Mouse (Mus musculus) G1E (cell line): Measurements from ENCODE around the gene Map4k4. TPM values are rescaled to one million over a fixed set of nuclear protein-coding genes. Genes with fewer than 3 reads are reported as not detected.

ENCODE experiments used
- ATAC-seq: 2 replicates; pipeline ENCODE4 v1.8.0; 2016; ENCODE audit warnings: mild to moderate bottlenecking; ENCODE audit not compliant: insufficient number of reproducible peaks, poor library complexity, low FRiP score, severe bottlenecking; ENCODE audit errors: extremely low read depth
- DNase-seq: peaks from one replicate; pipeline ENCODE4 v3.0.0; 2012; ENCODE audit warnings: low spot score
- H3K27me3 ChIP-seq: 2 replicates; pipeline ENCODE4 v1.6.1; 2012; ENCODE audit warnings: mild to moderate bottlenecking, low read length, inconsistent platforms; ENCODE audit not compliant: insufficient read depth
- H3K36me3 ChIP-seq: replicated peaks from 2 replicates; pipeline ENCODE3; 2012; ENCODE audit warnings: mild to moderate bottlenecking, inconsistent platforms
- H3K4me1 ChIP-seq: 2 replicates; pipeline ENCODE4 v1.6.1; 2012; ENCODE audit warnings: low read depth, low read length, inconsistent platforms, mixed read lengths; ENCODE audit not compliant: insufficient read depth
- H3K4me3 ChIP-seq: 2 replicates; pipeline ENCODE4 v1.5.1; 2012; ENCODE audit warnings: low read depth, mild to moderate bottlenecking, inconsistent platforms, low read length, moderate library complexity, mixed read lengths
- H3K9me3 ChIP-seq: replicated peaks from 2 replicates; pipeline ENCODE4 v1.6.1; 2012; ENCODE audit warnings: inconsistent platforms
- CTCF ChIP-seq: IDR thresholded peaks from 2 replicates; pipeline ENCODE4 v1.5.1; 2012; ENCODE audit warnings: low read depth, low read length, inconsistent platforms, mixed read lengths
- GATA1 ChIP-seq: IDR thresholded peaks from 2 replicates; pipeline ENCODE4 v1.6.1; 2012; ENCODE audit warnings: borderline replicate concordance, low read length, inconsistent platforms, mixed read lengths
- GATA2 ChIP-seq: IDR thresholded peaks from 2 replicates; pipeline ENCODE4 v1.6.1; 2012; ENCODE audit warnings: low read depth, low read length, inconsistent platforms, borderline replicate concordance
- POLR2AphosphoS5 ChIP-seq: IDR thresholded peaks from 2 replicates; pipeline ENCODE4 v1.6.1; 2012; ENCODE audit warnings: low read depth, low read length, inconsistent platforms; ENCODE audit not compliant: insufficient replicate concordance
- TAL1 ChIP-seq: conservative IDR thresholded peaks from 2 replicates; pipeline ENCODE4 v1.6.1; 2012; ENCODE audit warnings: low read depth, low read length, inconsistent platforms, mixed read lengths
- polyA plus RNA-seq: library from polyadenylated mRNA; stranded (reverse); fragments of >175 nt; gene quantifications from 2 replicates; pipeline ENCODE4 v1.2.3, GENCODE M21; 2012
- total RNA-seq, 2 experiments: library from RNA; stranded (forward) in 1 of 2; stranded (reverse) in 1 of 2; fragments of 200-1000 nt in 1 of 2; fragments of >200 nt in 1 of 2; fragmentation: Nextera tagmentation in 1 of 2; gene quantifications; 2 replicates each; pipeline ENCODE4 v1.2.3; 2014 to 2017

The Map4k4 gene
- total and polyA plus RNA-seq, 3 experiments = 0.01 to 0.93 TPM; not detected in 1

GRCm38 (mm10) chr1:39962840-39963239, 62.1 kb downstream of the Map4k4 start:
- Histone ChIP-seq H3K4me3 (no peak overlapping the region), H3K4me1 (no peaks in the 10 kb centered on the region), H3K36me3 (no peaks in the 10 kb centered on the region), H3K27me3 (no peaks in the 10 kb centered on the region), H3K9me3 (no peaks in the 10 kb centered on the region)
- DNase-seq (no peak), ATAC-seq (no peak)
- TF ChIP-seq TAL1 = no peak
- no peak for TF ChIP-seq POLR2AphosphoS5
- TF ChIP-seq GATA2 = no peak
- no peak for TF ChIP-seq CTCF
- TF ChIP-seq GATA1 = no peak

DNA sequence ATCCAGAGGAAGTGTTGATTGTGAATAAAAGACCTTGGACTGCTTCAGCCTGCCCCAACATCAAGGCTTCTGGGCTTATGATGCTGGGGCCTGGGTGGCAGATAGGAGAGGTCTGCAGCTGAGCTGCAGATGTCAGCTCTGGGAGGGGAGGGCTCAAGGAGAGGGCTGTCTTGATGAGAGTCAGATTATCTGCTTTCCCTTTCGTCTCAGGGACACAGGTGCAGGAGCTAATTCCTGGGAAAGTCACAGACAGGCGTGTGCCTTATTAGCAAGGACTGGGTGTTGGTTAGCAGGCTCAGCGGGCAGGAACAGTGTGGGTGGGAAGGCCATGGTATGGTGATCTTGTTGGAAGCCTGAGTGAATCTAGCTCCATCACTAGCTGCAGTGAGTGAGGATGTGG, 63.1 kb downstream of the Map4k4 start:
- TF ChIP-seq POLR2AphosphoS5 (no peak), GATA2 (no peak), GATA1 (no peak), TAL1 (no peak), CTCF (no peak)
- Histone ChIP-seq H3K36me3 (no peaks in the 10 kb centered on the region), H3K4me1 (no peaks in the 10 kb centered on the region), H3K27me3 (no peaks in the 10 kb centered on the region), H3K9me3 (no peaks in the 10 kb centered on the region), H3K4me3 (no peak overlapping the region)
- ATAC-seq (no peak), DNase-seq (no peak)

DNA sequence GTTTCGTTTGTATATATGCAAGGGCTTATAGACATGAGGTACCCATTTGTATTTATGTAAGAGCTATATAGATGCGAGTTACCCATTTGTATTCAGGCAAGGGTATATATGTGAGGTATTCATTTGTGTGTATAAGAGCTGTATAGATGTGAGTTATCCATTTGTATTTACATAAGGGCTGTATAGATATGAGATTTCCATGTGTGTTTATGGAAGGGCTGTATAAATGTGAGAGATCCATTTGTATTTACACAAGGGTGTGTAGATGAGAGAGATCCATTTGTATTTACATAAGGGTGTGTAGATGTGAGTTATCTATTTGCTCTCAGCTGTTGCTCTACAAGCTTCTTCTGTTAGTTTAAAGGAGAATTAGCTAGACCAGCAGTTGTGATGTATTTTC, 63.7 kb downstream of the Map4k4 start:
- ATAC-seq = no peak
- Histone ChIP-seq H3K4me1 (peaks cover 2% of the 10 kb centered on the region; the same call in 1 of the 2 replicates), H3K27me3 (no peaks in the 10 kb centered on the region), H3K4me3 (no peak overlapping the region), H3K36me3 (no peaks in the 10 kb centered on the region), H3K9me3 (no peaks in the 10 kb centered on the region)
- no peak for DNase-seq
- no peak for TF ChIP-seq GATA1
- TF ChIP-seq GATA2 = no peak
- no peak for TF ChIP-seq POLR2AphosphoS5
- TF ChIP-seq TAL1 = no peak
- no peak for TF ChIP-seq CTCF

DNA sequence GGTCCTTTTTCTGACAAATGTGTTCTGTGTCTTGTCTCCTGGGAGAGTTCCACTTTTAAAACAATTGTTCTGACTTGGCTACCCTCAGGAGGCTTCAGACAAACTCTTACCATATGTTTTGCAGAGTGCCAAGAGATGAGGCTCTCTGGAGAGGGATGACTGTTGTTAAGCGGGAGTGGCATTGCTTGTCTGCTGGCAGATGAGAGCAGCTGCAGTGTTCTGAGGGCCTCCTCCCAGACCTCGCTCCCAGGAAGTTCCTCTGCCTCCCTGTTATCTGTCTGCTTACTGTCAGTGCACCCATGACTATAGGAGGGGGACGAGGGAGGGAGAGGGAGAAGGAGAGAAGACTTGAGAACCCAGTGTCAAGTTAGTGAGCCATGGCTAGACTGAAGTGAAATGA, 64.7 kb downstream of the Map4k4 start:
- Histone ChIP-seq H3K4me1 (peaks cover 2% of the 10 kb centered on the region; the same call in 1 of the 2 replicates), H3K4me3 (no peak overlapping the region), H3K36me3 (no peaks in the 10 kb centered on the region), H3K27me3 (no peaks in the 10 kb centered on the region), H3K9me3 (no peaks in the 10 kb centered on the region)
- no peak for DNase-seq
- no peak for ATAC-seq
- no peak for TF ChIP-seq GATA1
- TF ChIP-seq TAL1 = no peak
- TF ChIP-seq GATA2 = no peak
- TF ChIP-seq POLR2AphosphoS5 = no peak
- TF ChIP-seq CTCF = no peak

- Histone ChIP-seq H3K4me3 (no peak overlapping the region), H3K36me3 (no peaks in the 10 kb centered on the region), H3K27me3 (no peaks in the 10 kb centered on the region), H3K9me3 (no peaks in the 10 kb centered on the region), H3K4me1 (peaks cover 2% of the 10 kb centered on the region; the same call in 1 of the 2 replicates)
- DNase-seq = no peak
- TF ChIP-seq GATA1 (no peak), GATA2 (no peak), TAL1 (no peak), POLR2AphosphoS5 (no peak), CTCF (no peak)
- peak; percentile 34 for ATAC-seq
Observed at GRCm38 (mm10) chr1:39968999-39969398, 68.3 kb downstream of the Map4k4 start.

DNA sequence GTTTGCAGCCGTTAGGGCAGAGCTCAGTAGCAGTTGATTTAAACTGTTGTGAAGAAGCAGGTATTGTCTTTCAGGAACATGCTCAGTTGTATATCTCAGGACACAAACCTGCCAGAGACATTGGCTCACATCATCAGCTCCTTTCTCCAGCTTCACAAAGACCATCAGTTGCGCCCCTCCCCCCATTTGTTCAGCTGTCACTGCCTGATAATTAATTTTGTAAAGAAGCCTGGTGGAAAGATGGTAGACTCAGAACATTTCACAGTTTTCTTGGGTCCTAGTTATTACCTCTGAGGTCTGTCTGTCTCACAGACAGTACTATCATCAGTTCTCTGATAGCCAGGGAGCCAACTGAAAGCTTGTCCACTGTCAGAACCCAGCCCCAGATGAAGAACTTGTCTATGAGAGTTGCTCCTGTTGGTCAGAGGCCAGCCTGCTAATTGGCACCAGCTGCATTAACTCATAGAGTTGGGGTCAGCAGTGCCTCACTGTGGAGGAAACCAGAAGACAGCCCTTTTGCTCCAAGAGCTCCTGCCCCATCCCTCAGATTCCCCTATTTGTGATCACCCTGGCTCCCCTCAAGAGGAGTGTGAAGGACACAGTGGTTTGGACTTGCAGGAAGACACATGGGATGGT, 69.2 kb downstream of the Map4k4 start:
- Histone ChIP-seq H3K4me3 (no peak overlapping the region), H3K27me3 (no peaks in the 10 kb centered on the region), H3K9me3 (no peaks in the 10 kb centered on the region), H3K36me3 (no peaks in the 10 kb centered on the region), H3K4me1 (peaks cover 2% of the 10 kb centered on the region; the same call in 1 of the 2 replicates)
- ATAC-seq (no peak), DNase-seq (no peak)
- no peak for TF ChIP-seq CTCF
- no peak for TF ChIP-seq GATA1
- no peak for TF ChIP-seq GATA2
- no peak for TF ChIP-seq TAL1
- no peak for TF ChIP-seq POLR2AphosphoS5

- Histone ChIP-seq H3K27me3 (peaks cover 4% of the 10 kb centered on the region), H3K4me1 (peaks cover 4% of the 10 kb centered on the region), H3K9me3 (no peaks in the 10 kb centered on the region), H3K36me3 (no peaks in the 10 kb centered on the region), H3K4me3 (no peak overlapping the region)
- no peak for TF ChIP-seq GATA1
- TF ChIP-seq POLR2AphosphoS5 = no peak
- TF ChIP-seq TAL1 = no peak
- no peak for TF ChIP-seq CTCF
- TF ChIP-seq GATA2 = no peak
- DNase-seq (no peak), ATAC-seq (no peak)
Observed at GRCm38 (mm10) chr1:39972411-39972810, 71.7 kb downstream of the Map4k4 start.
